Mouse (Mus musculus): ENCODE measurements around the gene Gm527.

Gm527 gene

GRCm38 (mm10) chr12:64917578-64918471 lies at the start of gene Gm527:
Gm527 (plus strand) TSS chr12:64917906.
- peak; percentile 97 for DNase-seq (ENCODE audit: low read depth)

DNA sequence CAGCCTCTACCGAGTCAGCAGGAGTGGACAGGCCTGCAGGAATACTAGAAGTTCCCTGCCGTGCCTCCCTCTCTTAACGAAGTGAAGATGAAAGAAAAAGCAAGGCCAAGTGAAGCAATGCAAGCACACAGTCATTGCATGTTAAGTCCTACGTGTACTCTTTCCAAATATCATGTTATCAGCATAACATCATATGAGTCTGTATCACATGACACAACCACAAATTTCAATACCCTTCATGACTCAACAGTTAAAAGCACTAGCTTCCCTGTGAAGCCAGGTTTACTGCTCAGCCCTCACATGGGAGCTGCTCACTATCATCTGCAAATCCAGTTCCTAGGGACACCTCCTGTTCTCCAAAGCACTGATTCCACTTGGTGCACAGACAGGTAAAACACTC lies 46.6 kb upstream of the Gm527 start:
- DNase-seq (ENCODE audit: low read depth): peak; percentile 63

DNA sequence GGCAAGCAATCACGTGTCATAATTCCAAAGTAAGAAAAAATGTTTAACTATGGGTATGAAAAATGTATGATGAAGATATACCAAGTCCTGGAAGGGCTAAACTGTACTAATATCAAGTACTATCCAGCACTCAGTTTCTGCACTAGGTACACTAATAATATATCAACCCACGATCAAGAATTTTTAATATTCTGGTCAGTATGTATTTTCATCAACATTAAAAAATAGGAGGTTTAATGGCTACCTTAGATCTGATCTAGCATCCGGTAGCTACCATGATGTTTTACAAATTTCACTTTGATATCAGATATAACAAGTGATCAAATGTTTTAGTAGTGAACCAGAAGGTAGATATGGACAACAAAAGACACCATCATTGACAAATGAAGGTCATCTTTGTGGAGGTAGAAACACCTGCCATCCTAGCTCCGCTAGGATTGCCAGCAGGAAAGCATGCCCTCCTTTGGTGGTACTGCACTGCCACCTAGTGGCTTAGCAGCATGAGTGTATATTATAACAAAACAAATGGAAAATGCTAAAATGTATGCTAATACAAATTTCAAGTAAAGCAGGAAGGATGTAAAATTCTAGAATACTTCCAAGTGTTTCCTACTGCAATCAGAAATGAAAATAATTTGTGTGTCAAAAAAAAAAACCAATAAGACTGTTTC lies 20.5 kb upstream of the Gm527 start:
- peak; percentile 65 for DNase-seq (ENCODE audit: low read depth)

DNA sequence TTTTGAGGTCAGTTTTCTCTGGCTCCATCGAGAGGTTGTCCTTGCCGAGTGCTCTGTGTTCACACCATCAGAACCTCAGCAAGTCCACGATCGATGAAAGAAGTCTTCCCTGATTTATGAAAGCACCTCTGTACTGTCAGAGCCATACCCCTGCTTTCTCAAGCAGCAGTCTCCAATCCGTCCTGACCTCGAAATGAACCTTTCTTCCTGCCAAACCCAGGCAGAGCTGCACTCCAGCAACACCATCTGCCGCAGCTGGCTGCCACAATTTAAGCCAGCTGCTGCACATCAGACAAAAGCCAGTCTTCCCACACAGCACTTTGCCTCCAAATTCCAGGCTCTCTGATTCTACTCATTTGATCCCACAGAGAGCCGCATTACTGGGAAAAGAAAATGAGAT lies 15.2 kb upstream of the Gm527 start:
- no peak for DNase-seq (ENCODE audit: low read depth)

DNA sequence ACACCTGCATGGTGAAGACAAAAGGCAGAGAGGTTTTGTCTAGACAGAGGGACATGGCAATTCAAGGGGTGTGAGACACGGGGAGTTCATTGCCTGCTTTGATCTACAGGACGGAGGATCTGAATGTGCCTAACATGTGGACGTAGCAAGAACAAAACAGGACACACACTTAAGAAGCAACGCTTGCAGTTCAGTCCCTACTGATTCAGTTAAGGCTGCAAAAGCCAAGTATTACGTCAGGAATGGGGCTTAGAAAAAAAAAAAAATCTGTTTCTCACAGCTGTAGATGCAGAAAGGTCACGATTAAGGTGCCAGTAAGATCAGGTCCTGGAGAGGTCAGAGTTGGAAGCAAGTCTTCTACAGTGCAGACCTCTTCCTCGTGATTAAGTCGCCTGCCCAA lies 14.5 kb upstream of the Gm527 start:
- no peak for DNase-seq (ENCODE audit: low read depth)

- DNase-seq (ENCODE audit: low read depth): no peak
Observed at GRCm38 (mm10) chr12:64912996-64913395, 4.7 kb upstream of the Gm527 start.

DNA sequence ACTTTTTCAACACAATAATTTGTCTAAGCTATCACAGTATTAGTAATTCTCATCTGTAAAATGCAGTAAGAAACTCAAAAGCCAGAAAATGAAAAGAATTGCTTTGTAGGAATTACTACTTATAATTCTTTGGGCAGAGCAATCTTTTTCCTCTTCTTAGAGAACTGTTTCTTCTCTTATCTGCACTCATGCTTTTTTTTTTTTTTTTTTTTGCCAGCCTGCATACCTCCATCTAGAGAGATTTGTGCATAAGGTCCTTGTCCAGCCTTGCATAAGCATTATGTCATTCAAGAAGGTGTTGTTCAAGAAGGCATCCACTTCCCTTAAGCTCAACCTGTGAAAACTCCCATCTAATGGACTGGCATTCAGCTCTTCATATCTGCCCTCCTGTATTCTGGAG lies 971 bp upstream of the Gm527 start:
- no peak for DNase-seq (ENCODE audit: low read depth)

GRCm38 (mm10) chr12:64937493-64937892 lies 19.8 kb downstream of the Gm527 start:
- peak; percentile 76 for DNase-seq (ENCODE audit: low read depth)

- DNase-seq (ENCODE audit: low read depth): no peak
Observed at GRCm38 (mm10) chr12:64964560-64964959, 46.9 kb downstream of the Gm527 start.

GRCm38 (mm10) chr12:64965124-64966026 lies 47.7 kb downstream of the Gm527 start, which contains the start of the genes Klhl28 and Togaram1:
Klhl28 (minus strand) TSS chr12:64965534.
Togaram1 (plus strand) TSS chr12:64965804.
- peak; percentile 100 for DNase-seq (ENCODE audit: low read depth)

DNA sequence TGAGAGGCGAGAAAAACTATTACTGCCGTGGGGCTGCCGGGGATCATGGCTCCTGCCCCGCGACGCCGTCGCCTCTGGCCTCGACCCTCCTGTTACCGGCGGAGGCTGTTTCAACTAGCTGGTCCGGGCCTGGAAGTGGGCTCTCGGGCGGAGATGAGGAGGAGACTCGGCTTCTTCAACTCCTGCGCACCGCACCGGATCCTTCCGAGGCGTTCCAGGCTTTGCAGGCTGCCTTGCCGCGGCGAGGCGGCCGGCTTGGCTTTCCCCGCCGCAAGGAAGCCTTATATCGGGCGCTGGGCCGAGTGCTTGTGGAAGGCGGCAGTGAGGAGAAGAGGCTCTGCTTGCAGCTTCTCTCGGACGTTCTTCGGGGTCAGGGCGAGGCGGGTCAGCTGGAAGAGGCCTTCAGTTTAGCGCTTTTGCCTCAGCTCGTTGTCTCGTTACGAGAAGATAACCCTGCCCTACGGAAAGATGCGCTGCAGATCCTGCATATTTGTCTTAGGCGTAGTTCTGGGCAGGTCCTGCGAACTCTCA lies 48.5 kb downstream of the Gm527 start:
- DNase-seq (ENCODE audit: low read depth): peak; percentile 44

GRCm38 (mm10) chr12:64966652-64967435 lies 49.1 kb downstream of the Gm527 start:
- peak; percentile 55 for DNase-seq (ENCODE audit: low read depth)

GRCm38 (mm10) chr12:64967470-64967869 lies 49.8 kb downstream of the Gm527 start:
- peak; percentile 34 for DNase-seq (ENCODE audit: low read depth)

GRCm38 (mm10) chr12:64968067-64968466 lies 50.4 kb downstream of the Gm527 start:
- no peak for DNase-seq (ENCODE audit: low read depth)

DNA sequence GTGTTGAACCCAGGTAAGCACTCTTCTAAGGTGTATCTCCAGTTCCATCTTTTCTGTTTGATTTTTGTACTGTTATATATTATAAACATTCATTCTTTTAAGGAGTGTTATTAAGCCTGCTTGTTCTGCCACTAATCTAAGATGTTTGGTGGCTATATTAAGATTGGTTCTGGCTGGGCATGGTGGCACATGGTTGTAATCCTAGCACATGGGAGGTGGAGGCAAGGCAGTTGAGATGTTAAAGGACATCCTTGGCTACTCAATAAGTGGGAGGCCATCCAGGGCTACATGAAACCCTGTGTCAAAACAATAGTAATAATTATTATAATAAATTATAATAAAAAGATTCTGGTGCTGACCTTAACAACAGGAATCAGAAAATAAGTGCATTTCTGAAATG lies 53.7 kb downstream of the Gm527 start:
- DNase-seq (ENCODE audit: low read depth): no peak

DNA sequence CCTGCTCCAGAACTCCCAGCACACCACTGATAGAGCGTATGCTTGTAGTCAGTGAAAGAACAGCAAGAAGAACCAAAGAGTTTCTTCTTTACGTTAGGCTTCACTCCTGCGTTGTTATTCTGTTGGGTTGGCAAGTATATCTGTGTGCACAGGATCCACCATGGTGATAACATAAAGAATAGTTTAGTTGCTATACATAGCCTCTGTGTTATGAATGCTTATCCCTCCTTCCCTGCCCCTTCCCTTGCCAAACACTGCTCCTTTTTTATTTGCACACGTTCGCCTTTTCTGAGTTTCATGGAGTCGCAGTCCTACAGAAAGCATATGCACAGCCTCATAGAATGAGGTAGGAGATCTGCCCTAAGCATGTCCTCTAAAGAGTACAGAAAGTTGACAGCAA lies 54.4 kb downstream of the Gm527 start:
- no peak for DNase-seq (ENCODE audit: low read depth)

All from 416B (cell line).